Mouse (Mus musculus) limb, embryonic 11.5 days (tissue): ENCODE measurements at regions not wholly inside any gene's neighbourhood (a gene's known extent, or its start where the extent isn't known, plus 50 kb on each side); places are given as distances from the start of the nearest gene placed in this dataset.

Experiments
- ATAC-seq: fragments of 200-750 bp; cut with Nextera tagmentation; 2 replicates; pipeline ENCODE4 v1.8.0; 2017; ENCODE audit warnings: low read depth; ENCODE audit not compliant: insufficient number of reproducible peaks, low FRiP score, low TSS enrichment
- DNase-seq: peaks from one replicate; pipeline ENCODE4 v3.0.0-alpha.2; 2015; ENCODE audit warnings: low spot score
- H3K27ac ChIP-seq: fragments of 300-500 bp; sonication (generic); replicated peaks from 2 replicates; pipeline ENCODE4 v1.5.1; 2014; ENCODE audit warnings: low read depth, mild to moderate bottlenecking, low read length
- H3K27me3 ChIP-seq: fragments of 300-500 bp; sonication (generic); 2 replicates; pipeline ENCODE4 v1.6.1; 2014; ENCODE audit warnings: mild to moderate bottlenecking, low read length, mixed read lengths; ENCODE audit not compliant: control insufficient read depth, insufficient read depth
- H3K36me3 ChIP-seq: fragments of 300-500 bp; sonication (generic); 2 replicates; pipeline ENCODE4 v1.6.1; 2014; ENCODE audit warnings: mild to moderate bottlenecking, low read length, moderate library complexity, mixed read lengths; ENCODE audit not compliant: control insufficient read depth, insufficient read depth
- H3K4me1 ChIP-seq: fragments of 300-500 bp; sonication (generic); 2 replicates; pipeline ENCODE4 v1.6.1; 2014; ENCODE audit warnings: low read length, mixed read lengths; ENCODE audit not compliant: control insufficient read depth, insufficient read depth
- H3K4me2 ChIP-seq: fragments of 300-500 bp; sonication (generic); 2 replicates; pipeline ENCODE4 v1.6.1; 2014; ENCODE audit warnings: low read depth, mild to moderate bottlenecking, moderate library complexity; ENCODE audit not compliant: severe bottlenecking
- H3K4me3 ChIP-seq: fragments of 300-500 bp; sonication (generic); 2 replicates; pipeline ENCODE4 v1.5.1; 2014; ENCODE audit warnings: low read depth, low read length
- H3K9ac ChIP-seq: fragments of 300-500 bp; sonication (generic); 2 replicates; pipeline ENCODE4 v1.6.1; 2014; ENCODE audit warnings: mild to moderate bottlenecking, low read length
- H3K9me3 ChIP-seq: fragments of 300-500 bp; sonication (generic); 2 replicates; pipeline ENCODE4 v1.6.1; 2016; ENCODE audit warnings: low read length; ENCODE audit not compliant: control insufficient read depth
- WGBS: fragments of 180-500 bp; shearing (Covaris S2); extraction: QIAGEN DNeasy Blood & Tissue Kit; methylation state at CpG from one replicate; pipeline ENCODE4 v1.1.7; 2014; 5-methylcytosine and 5-hydroxymethylcytosine counted together

DNA sequence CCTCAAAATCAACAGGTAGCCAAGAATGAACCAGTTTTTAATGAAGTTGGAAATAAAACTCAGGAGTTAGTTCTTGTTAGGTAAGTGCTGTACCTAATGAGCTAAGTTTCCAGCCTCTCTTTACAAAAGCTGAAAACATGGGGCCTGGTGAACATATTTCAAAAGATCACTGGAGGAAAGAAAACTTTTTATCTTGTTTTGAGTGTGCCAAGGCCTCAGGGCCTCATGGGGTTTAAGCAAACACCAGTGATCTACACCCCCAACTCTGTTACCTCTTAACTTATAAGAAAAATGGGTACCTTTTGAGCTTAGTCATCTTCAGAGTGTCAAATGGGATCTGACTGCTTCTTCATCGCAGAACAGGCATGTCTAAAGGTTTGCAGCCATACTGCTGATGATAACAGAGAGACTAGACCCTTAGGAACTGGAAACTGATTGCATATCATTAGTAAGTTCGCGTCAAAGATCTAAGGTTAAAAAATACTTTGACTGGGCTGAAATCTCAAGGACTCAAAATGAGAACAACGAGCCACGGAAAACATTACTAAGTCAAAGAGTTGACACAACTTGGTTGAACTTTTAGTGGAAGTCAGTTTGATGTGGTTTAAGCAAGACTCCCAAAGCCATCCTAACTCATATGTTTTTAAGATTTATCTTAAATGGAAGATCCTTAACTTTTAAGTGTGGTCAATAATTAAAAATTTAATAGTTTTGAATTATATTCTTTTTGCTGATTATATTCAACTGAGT lies 54.7 kb upstream of the Zfand6 start:
- Histone ChIP-seq H3K9ac (no peak overlapping the region), H3K4me3 (no peak overlapping the region), H3K4me1 (no peaks in the 10 kb centered on the region), H3K27ac (no peak overlapping the region), H3K36me3 (no peaks in the 10 kb centered on the region), H3K9me3 (no peaks in the 10 kb centered on the region), H3K4me2 (no peak overlapping the region), H3K27me3 (no peaks in the 10 kb centered on the region)
- WGBS, result 88% methylated on average over 5 of the region's 5 CpGs
- ATAC-seq (no peak), DNase-seq (no peak)

DNA sequence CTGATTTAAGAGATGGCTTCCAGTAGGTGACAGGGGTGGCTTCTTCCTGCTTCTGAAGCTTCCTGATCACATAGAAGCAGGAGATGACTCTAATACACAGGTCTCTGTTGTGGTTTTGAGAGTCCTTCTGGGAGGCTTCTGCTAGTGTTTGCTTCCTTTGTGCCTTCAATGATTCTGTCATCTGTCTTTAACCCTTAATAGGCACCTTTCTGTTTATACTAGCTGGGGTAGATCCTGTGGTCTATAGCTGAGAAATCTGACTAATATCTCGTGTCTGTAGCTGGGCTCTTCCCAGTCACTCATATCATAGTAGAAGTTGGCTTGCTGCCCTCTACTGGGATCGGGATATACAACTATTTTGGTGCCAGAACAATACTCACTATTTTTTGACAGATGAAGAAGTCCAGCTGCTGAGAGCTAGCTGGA lies 50.2 kb upstream of the Zfand6 start:
- H3K4me3 ChIP-seq, result no peak overlapping the region
- H3K9me3 ChIP-seq, result no peaks in the 10 kb centered on the region
- H3K9ac ChIP-seq, result no peak overlapping the region
- H3K4me1 ChIP-seq, result no peaks in the 10 kb centered on the region
- DNase-seq, result peak; percentile 21
- H3K27ac ChIP-seq, result no peak overlapping the region
- no peak for ATAC-seq
- H3K4me2 ChIP-seq, result no peak overlapping the region
- no peaks in the 10 kb centered on the region for H3K27me3 ChIP-seq
- WGBS, result 37% methylated on average over 2 of the region's 2 CpGs
- no peaks in the 10 kb centered on the region for H3K36me3 ChIP-seq
